Mouse (Mus musculus) bone marrow macrophage, adult 2 months (primary cell): ENCODE data around the gene Il1rapl1.

Experiments
- CTCF ChIP-seq: IDR thresholded peaks from 2 replicates; pipeline ENCODE4 v1.5.1; 2012; ENCODE audit warnings: low read depth, mild to moderate bottlenecking, low read length, moderate library complexity
- POLR2A ChIP-seq: IDR thresholded peaks from 2 replicates; pipeline ENCODE4 v1.6.1; 2012; ENCODE audit warnings: mild to moderate bottlenecking, low read depth, low read length, borderline replicate concordance

- TF ChIP-seq CTCF (no peak), POLR2A (no peak)
Measured at GRCm38 (mm10) chrX:88117858-88118257, 2.4 kb upstream of the Il1rapl1 start.
